Mouse (Mus musculus) liver, embryonic 14.5 days (tissue): Measurements from ENCODE around the gene Hint1.

Experiments used
- CTCF ChIP-seq: IDR thresholded peaks from 2 replicates; pipeline ENCODE4 v1.5.1; 2016; ENCODE audit warnings: antibody characterized with exemption, low read depth, control low read depth
- EP300 ChIP-seq: IDR thresholded peaks from 2 replicates; pipeline ENCODE4 v1.6.1; 2016; ENCODE audit warnings: antibody characterized with exemption, low read depth

GRCm38 (mm10) chr11:54885406-54885805 is 19.2 kb downstream of the Hint1 start:
- TF ChIP-seq EP300 = no peak
- no peak for TF ChIP-seq CTCF
